Mouse (Mus musculus) bone marrow, adult 2 months (tissue): Measurements from ENCODE around the gene Dnah17.

Experiments used
- CTCF ChIP-seq: fragments of 200-500 bp; IDR thresholded peaks from 2 replicates; pipeline ENCODE4 v1.5.1; 2011; ENCODE audit warnings: low read length, control low read depth; ENCODE audit not compliant: control insufficient read depth, insufficient read depth
- POLR2A ChIP-seq: fragments of 200-500 bp; IDR thresholded peaks from 2 replicates; pipeline ENCODE4 v1.6.1; 2011; ENCODE audit warnings: low read depth, mild to moderate bottlenecking, control low read depth, low read length, borderline replicate concordance; ENCODE audit not compliant: control insufficient read depth

DNA sequence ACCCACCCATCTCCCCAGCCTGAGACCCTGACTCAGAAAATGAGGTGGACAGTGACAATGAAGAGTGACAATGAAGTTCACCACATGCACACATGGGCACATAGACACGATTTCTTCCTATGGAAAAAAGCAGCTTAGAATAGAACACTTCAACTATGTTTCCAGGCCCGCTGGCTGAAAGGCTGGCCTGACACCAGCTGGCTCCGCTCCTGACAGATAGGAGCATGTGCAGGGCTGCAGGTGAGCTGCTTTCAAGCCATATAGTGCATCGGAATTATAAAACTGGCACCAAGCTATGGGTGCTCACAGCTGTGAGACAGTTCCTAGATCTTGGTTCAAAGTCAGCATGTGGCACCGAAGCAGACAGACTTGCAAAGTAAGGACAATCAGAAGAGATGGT is 39.9 kb upstream of the Dnah17 start:
- TF ChIP-seq CTCF (no peak), POLR2A (no peak)
